Mouse (Mus musculus) spleen, postnatal 4 days (tissue): ENCODE results near the gene Manf.

Source experiments
- DNase-seq, 2 experiments: peaks; one replicate each; pipeline ENCODE4 v3.0.0; 2022; ENCODE audit warnings: low spot score in 2 of 2

The Manf gene

GRCm38 (mm10) chr9:106891829-106892551 is at the start of gene Manf:
Manf (minus strand) TSS chr9:106891979.
- peak; percentile 96 for DNase-seq

GRCm38 (mm10) chr9:106934998-106935397 is 43.2 kb upstream of the Manf start:
- no peak for DNase-seq

- no peak for DNase-seq
Observed at GRCm38 (mm10) chr9:106914878-106915277, 23.1 kb upstream of the Manf start.

GRCm38 (mm10) chr9:106913759-106914158 is 22.0 kb upstream of the Manf start:
- no peak for DNase-seq

GRCm38 (mm10) chr9:106911624-106912023 is 19.8 kb upstream of the Manf start:
- DNase-seq, result no peak

- no peak for DNase-seq
Observed at GRCm38 (mm10) chr9:106908715-106909114, 16.9 kb upstream of the Manf start.

- DNase-seq, result no peak
Observed at GRCm38 (mm10) chr9:106908174-106908573, 16.4 kb upstream of the Manf start.

- no peak for DNase-seq
Observed at GRCm38 (mm10) chr9:106906597-106906996, 14.8 kb upstream of the Manf start.

- DNase-seq, result no peak
Observed at GRCm38 (mm10) chr9:106903791-106904134, 12.0 kb upstream of the Manf start.

- no peak for DNase-seq
Observed at GRCm38 (mm10) chr9:106903099-106903790, 11.5 kb upstream of the Manf start.

- DNase-seq, result peak in 1 of 2 experiments; percentile 52
Observed at GRCm38 (mm10) chr9:106901596-106901995, 9.8 kb upstream of the Manf start.

- DNase-seq, result no peak
Observed at GRCm38 (mm10) chr9:106898901-106899300, 7.1 kb upstream of the Manf start.

GRCm38 (mm10) chr9:106893327-106893726 is 1.5 kb upstream of the Manf start:
- peak in 1 of 2 experiments; percentile 55 for DNase-seq

GRCm38 (mm10) chr9:106892552-106892875 is 735 bp upstream of the Manf start:
- no peak for DNase-seq

GRCm38 (mm10) chr9:106891341-106891741 is 438 bp downstream of the Manf start:
- no peak for DNase-seq

GRCm38 (mm10) chr9:106890496-106891240 is 1.1 kb downstream of the Manf start:
- DNase-seq, result no peak

- no peak for DNase-seq
Observed at GRCm38 (mm10) chr9:106889321-106889720, 2.5 kb downstream of the Manf start.

GRCm38 (mm10) chr9:106888346-106888745 is 3.4 kb downstream of the Manf start:
- DNase-seq, result no peak

GRCm38 (mm10) chr9:106886828-106887702 is 4.7 kb downstream of the Manf start, which contains the start of gene Rbm15b:
Rbm15b (minus strand) TSS chr9:106887428.
- DNase-seq, result peak; percentile 98 to 99

- peak; percentile 61 to 84 for DNase-seq
Observed at GRCm38 (mm10) chr9:106885901-106886731, 5.7 kb downstream of the Manf start.
